8 mouse cellular contexts compared by ENCODE assay signal in the genomic region with DNA sequence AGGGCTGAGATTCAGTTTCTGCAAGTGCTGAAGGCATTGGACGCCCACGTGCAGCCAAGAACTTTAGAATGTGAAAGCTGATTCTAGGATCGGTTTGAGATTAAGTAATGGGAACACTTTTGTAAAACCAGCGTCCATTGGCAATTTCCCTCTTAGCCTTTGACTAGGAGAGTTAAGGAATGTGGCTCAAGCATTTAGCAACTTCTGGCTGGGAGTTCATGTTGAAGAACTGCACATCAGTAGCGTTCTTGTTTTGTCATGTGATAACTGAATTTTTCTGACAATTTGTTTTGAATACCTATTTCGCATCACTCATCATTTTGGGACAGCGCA. TPM values are rescaled to one million over a fixed set of nuclear protein-coding genes. Genes with fewer than 3 reads are reported as not detected.
DNase-seq lines count a peak whose midpoint lies in the region; ATAC-seq and TF ChIP-seq lines count a peak whose summit lies in the region.

No protein-coding gene starts in this region.

- no peak for DNase-seq in cerebellum, adult 18-20 months
- no peak for DNase-seq in neural tube, embryonic 11.5 days (ENCODE audit: low spot score)
- no peak for DNase-seq in neural tube, embryonic 10.5 days (ENCODE audit: extremely low spot score, low spot score)
- DNase-seq in stomach, postnatal 0 days (ENCODE audit: low spot score) = no peak
- no peak for DNase-seq in left cerebral cortex, adult 8-10 months (ENCODE audit: low spot score in 2 of 2)
- DNase-seq in spleen, adult 12 weeks (ENCODE audit: low spot score) = no peak

- no peaks in the 10 kb centered on the region for H3K36me3 ChIP-seq in neural tube, embryonic 11.5 days (ENCODE audit: control insufficient read depth, insufficient read depth, low read length)
- 0 out of 2 replicates have a peak, but pooled peaks cover 2% of the 10 kb centered on the region for H3K36me3 ChIP-seq in limb, embryonic 15.5 days
- no peaks in the 10 kb centered on the region for H3K36me3 ChIP-seq in stomach, postnatal 0 days (ENCODE audit: control insufficient read depth, insufficient read depth, low read length)

- 42% methylated on average over 7 of the region's 7 CpGs for WGBS in neural tube, embryonic 11.5 days
- WGBS in limb, embryonic 15.5 days = 32% methylated on average over 7 of the region's 7 CpGs
- WGBS in stomach, postnatal 0 days = 34% methylated on average over 7 of the region's 7 CpGs

- H3K4me1 ChIP-seq in neural tube, embryonic 11.5 days (ENCODE audit: control insufficient read depth, insufficient read depth, low read length) = peaks cover 4% of the 10 kb centered on the region; the same call in 1 of the 2 replicates
- peaks cover 4% of the 10 kb centered on the region; the same call in 1 of the 2 replicates for H3K4me1 ChIP-seq in limb, embryonic 15.5 days
- no peaks in the 10 kb centered on the region for H3K4me1 ChIP-seq in stomach, postnatal 0 days (replicated peaks; ENCODE audit: control insufficient read depth, insufficient read depth)

- H3K4me3 ChIP-seq in neural tube, embryonic 11.5 days (ENCODE audit: low read depth, low read length) = peak overlapping the region; percentile 71
- peak overlapping the region; percentile 80 for H3K4me3 ChIP-seq in limb, embryonic 15.5 days
- peak overlapping the region; percentile 66 for H3K4me3 ChIP-seq in stomach, postnatal 0 days (ENCODE audit: low read depth, low read length)

- H3K27ac ChIP-seq in neural tube, embryonic 11.5 days (ENCODE audit: low read depth, low read length) = no peak overlapping the region
- H3K27ac ChIP-seq in limb, embryonic 15.5 days = peak overlapping the region; percentile 87; the same call in 1 of the 2 replicates
- H3K27ac ChIP-seq in stomach, postnatal 0 days (replicated peaks) = peak overlapping the region; percentile 90; the same call in 1 of the 2 replicates

- TF ChIP-seq CTCF in stomach, postnatal 0 days (IDR thresholded peaks at IDR 0.05; ENCODE audit: low read depth) = no peak

- H3K9ac ChIP-seq in neural tube, embryonic 11.5 days (ENCODE audit: low read length) = peak overlapping the region; percentile 79
- 0 out of 2 replicates have a peak overlapping the region, but pooled peaks have one; percentile 28 for H3K9ac ChIP-seq in limb, embryonic 15.5 days
- peak overlapping the region; percentile 51 for H3K9ac ChIP-seq in stomach, postnatal 0 days (ENCODE audit: low read length)

- ATAC-seq in cerebellum, adult (ENCODE audit: insufficient number of reproducible peaks, low FRiP score, low TSS enrichment) = peak; percentile 13; the same call in 1 of the 2 replicates
- ATAC-seq in neural tube, embryonic 11.5 days (ENCODE audit: insufficient read depth, low FRiP score, low TSS enrichment) = peak; percentile 15
- ATAC-seq in limb, embryonic 15.5 days (ENCODE audit: insufficient number of reproducible peaks, low FRiP score, low TSS enrichment, low read depth) = no peak
- ATAC-seq in stomach, postnatal 0 days (ENCODE audit: low FRiP score, low TSS enrichment) = no peak

- H3K4me2 ChIP-seq in neural tube, embryonic 11.5 days (ENCODE audit: low read depth) = peak overlapping the region; percentile 71
- peak overlapping the region; percentile 67 for H3K4me2 ChIP-seq in limb, embryonic 15.5 days
- peak overlapping the region; percentile 52 for H3K4me2 ChIP-seq in stomach, postnatal 0 days (replicated peaks; ENCODE audit: low read depth)

- no peak for TF ChIP-seq EP300 in stomach, postnatal 0 days (optimal IDR thresholded peaks at IDR 0.05)

- no peaks in the 10 kb centered on the region for H3K9me3 ChIP-seq in neural tube, embryonic 11.5 days (ENCODE audit: control insufficient read depth, low read length)
- no peaks in the 10 kb centered on the region for H3K9me3 ChIP-seq in limb, embryonic 15.5 days
- no peaks in the 10 kb centered on the region for H3K9me3 ChIP-seq in stomach, postnatal 0 days (ENCODE audit: control insufficient read depth, low read length)

- H3K27me3 ChIP-seq in neural tube, embryonic 11.5 days (ENCODE audit: control insufficient read depth, insufficient read depth, low read length) = no peaks in the 10 kb centered on the region
- no peaks in the 10 kb centered on the region for H3K27me3 ChIP-seq in limb, embryonic 15.5 days
- no peaks in the 10 kb centered on the region for H3K27me3 ChIP-seq in stomach, postnatal 0 days (ENCODE audit: control insufficient read depth, insufficient read depth, low read length)

RNA-seq across cellular contexts. Expression of gene Yae1d1, which starts 0.3 kb away (rescaled TPM):
- 84.2 and 87.5 TPM in 2 replicates for polyA plus RNA-seq in neural tube, embryonic 11.5 days (2014; fragmentation: Nextera tagmentation; extraction: Ambion mirVana)
- 72.7 and 73.5 TPM in 2 replicates for polyA plus RNA-seq in limb, embryonic 15.5 days (2015; fragmentation: Nextera tagmentation; extraction: Ambion mirVana)
- polyA plus RNA-seq in stomach, postnatal 0 days (2015; fragmentation: Nextera tagmentation; extraction: Ambion mirVana) = 44.2 and 45.9 TPM in 2 replicates
- total RNA-seq in left cerebral cortex, adult 8-10 months (2022) = 10 to 100 TPM; 18.9 to 27.5 (median 23.6) TPM

RNA-seq across cellular contexts. Expression of gene Rala, which starts 49.4 kb away (rescaled TPM):
- polyA plus RNA-seq in neural tube, embryonic 11.5 days (2014; fragmentation: Nextera tagmentation; extraction: Ambion mirVana) = 140 and 150 TPM in 2 replicates
- polyA plus RNA-seq in limb, embryonic 15.5 days (2015; fragmentation: Nextera tagmentation; extraction: Ambion mirVana) = 108 and 110 TPM in 2 replicates
- polyA plus RNA-seq in stomach, postnatal 0 days (2015; fragmentation: Nextera tagmentation; extraction: Ambion mirVana) = 87.8 and 94.8 TPM in 2 replicates
- total RNA-seq in left cerebral cortex, adult 8-10 months (2022) = 10 to 100 TPM; 54.4 to 58.9 (median 56.5) TPM

Comparison
In these comparisons a context has a peak if more than half of its experiments do, and no peak if none do; other contexts are left out.
1. ATAC-seq: peak in cerebellum, adult (single experiment) and neural tube, embryonic 11.5 days (single experiment); none in limb, embryonic 15.5 days (single experiment) and stomach, postnatal 0 days (single experiment).
2. H3K9ac ChIP-seq: peak in every context shown above with its lines; median percentile 79 in neural tube, embryonic 11.5 days; 51 in stomach, postnatal 0 days; 28 in limb, embryonic 15.5 days.
3. Peak in every context shown above with its lines, with median percentiles within 50 percentile points of each other: H3K4me2 ChIP-seq and H3K4me3 ChIP-seq.